Mouse (Mus musculus): ENCODE data around the gene Cep70. TPM values are rescaled to one million over a fixed set of nuclear protein-coding genes. Genes with fewer than 3 reads are reported as not detected.

Gene Cep70
- 100 to 1,000 TPM in 5 of 26 experiments, 10 to 100 TPM in 21; 21.2 to 112 (median 72.9) TPM for total RNA-seq (2018; cell fraction: chromatin; rRNA removed)
- total RNA-seq (2018; cell fraction: cytosol; rRNA removed): 10 to 100 TPM in 19 of 26 experiments, 1 to 10 TPM in 7; 6.4 to 14.3 (median 10.7) TPM
- total RNA-seq (2018; cell fraction: nucleus; rRNA removed): 10 to 100 TPM; 17.3 to 68.1 (median 37.4) TPM
- 10.3 to 14.1 TPM (median 11.1 TPM) in 3 replicates for polyA plus RNA-seq (2018)

GRCm38 (mm10) chr9:99243190-99243894 is at the start of gene Cep70:
Cep70 (plus strand) TSS chr9:99243367.
- WGBS (ENCODE audit: missing documents): under 1% methylated on average over 66 of the region's 66 CpGs

GRCm38 (mm10) chr9:99212643-99213042 is 30.5 kb upstream of the Cep70 start:
- peak overlapping the region; percentile 58 for H3K27ac ChIP-seq
- H3K4me3 ChIP-seq (ENCODE audit: inconsistent target): no peak overlapping the region
- H3K36me3 ChIP-seq (ENCODE audit: inconsistent target): no peaks in the 10 kb centered on the region
- 11% methylated on average over 2 of the region's 2 CpGs for WGBS (ENCODE audit: missing documents)
- no peaks in the 10 kb centered on the region for H3K79me2 ChIP-seq (ENCODE audit: inconsistent target)

More at GRCm38 (mm10) chr9:99243190-99243894, at the start of gene Cep70:
- Histone ChIP-seq H3K36me3 (ENCODE audit: inconsistent target) (no peaks in the 10 kb centered on the region; the same call in 1 of the 2 replicates), H3K79me2 (ENCODE audit: inconsistent target) (peaks cover 20% of the 10 kb centered on the region), H3K4me3 (ENCODE audit: inconsistent target) (peak within 1 kb of the TSS; percentile 90), H3K27ac (peak within 1 kb of the TSS; percentile 55)

- Histone ChIP-seq H3K27ac (no peak overlapping the region), H3K4me3 (ENCODE audit: inconsistent target) (no peak overlapping the region), H3K36me3 (ENCODE audit: inconsistent target) (no peaks in the 10 kb centered on the region), H3K79me2 (ENCODE audit: inconsistent target) (no peaks in the 10 kb centered on the region)
- 29% methylated on average over 2 of the region's 2 CpGs for WGBS (ENCODE audit: missing documents)
Measured at GRCm38 (mm10) chr9:99216182-99216581, 27.0 kb upstream of the Cep70 start.

DNA sequence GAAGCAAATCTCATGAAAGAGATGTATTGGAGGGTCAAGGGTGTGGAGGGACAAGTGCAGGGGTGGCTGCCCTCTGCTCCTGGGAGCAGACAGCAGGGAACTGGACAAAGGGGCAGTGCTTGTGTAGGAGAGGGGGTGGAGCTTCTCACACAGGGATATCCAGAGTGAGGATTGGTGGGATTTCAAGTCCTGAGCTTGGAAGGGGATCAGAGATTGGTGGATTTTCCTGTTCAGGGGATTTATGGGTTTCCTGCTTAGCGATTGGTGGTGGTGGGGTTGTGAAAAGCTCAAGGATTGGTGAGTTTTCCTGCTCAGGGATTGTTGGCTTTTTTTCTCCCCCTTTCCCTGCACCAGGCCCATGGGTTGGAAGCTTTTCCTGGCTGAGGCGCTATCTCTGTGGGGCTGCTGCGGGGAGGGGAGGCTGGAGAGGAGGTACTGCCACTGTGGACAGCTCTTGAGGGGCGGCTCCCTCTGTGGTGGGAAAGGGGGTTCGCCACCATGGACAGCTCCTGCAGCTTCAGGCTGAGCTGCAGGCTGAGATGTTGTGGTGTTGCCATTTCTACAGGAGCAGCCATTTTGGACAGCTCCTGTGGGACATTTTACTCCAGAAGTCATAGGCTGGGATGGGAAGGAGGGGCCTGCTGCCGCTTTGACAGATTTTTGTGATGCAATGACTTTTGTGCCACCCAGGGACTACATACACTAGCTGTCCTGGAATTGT is 25.0 kb upstream of the Cep70 start:
- Histone ChIP-seq H3K79me2 (ENCODE audit: inconsistent target) (no peaks in the 10 kb centered on the region), H3K4me3 (ENCODE audit: inconsistent target) (no peak overlapping the region), H3K36me3 (ENCODE audit: inconsistent target) (no peaks in the 10 kb centered on the region), H3K27ac (no peak overlapping the region)
- WGBS (ENCODE audit: missing documents): 34% methylated on average over 6 of the region's 6 CpGs

GRCm38 (mm10) chr9:99221636-99222035 is 21.5 kb upstream of the Cep70 start:
- WGBS (ENCODE audit: missing documents): 91% methylated on average over 4 of the region's 4 CpGs
- Histone ChIP-seq H3K27ac (no peak overlapping the region), H3K36me3 (ENCODE audit: inconsistent target) (no peaks in the 10 kb centered on the region), H3K79me2 (ENCODE audit: inconsistent target) (no peaks in the 10 kb centered on the region), H3K4me3 (ENCODE audit: inconsistent target) (no peak overlapping the region)

GRCm38 (mm10) chr9:99224583-99224982 is 18.6 kb upstream of the Cep70 start:
- no peaks in the 10 kb centered on the region for H3K79me2 ChIP-seq (ENCODE audit: inconsistent target)
- no peak overlapping the region for H3K27ac ChIP-seq
- no peak overlapping the region for H3K4me3 ChIP-seq (ENCODE audit: inconsistent target)
- H3K36me3 ChIP-seq (ENCODE audit: inconsistent target): no peaks in the 10 kb centered on the region
- 70% methylated on average over 3 of the region's 3 CpGs for WGBS (ENCODE audit: missing documents)

- Histone ChIP-seq H3K4me3 (ENCODE audit: inconsistent target) (no peak overlapping the region), H3K79me2 (ENCODE audit: inconsistent target) (no peaks in the 10 kb centered on the region), H3K36me3 (ENCODE audit: inconsistent target) (no peaks in the 10 kb centered on the region), H3K27ac (no peak overlapping the region)
- 45% methylated on average over 14 of the region's 14 CpGs for WGBS (ENCODE audit: missing documents)
Measured at GRCm38 (mm10) chr9:99229450-99229849, 13.7 kb upstream of the Cep70 start.

DNA sequence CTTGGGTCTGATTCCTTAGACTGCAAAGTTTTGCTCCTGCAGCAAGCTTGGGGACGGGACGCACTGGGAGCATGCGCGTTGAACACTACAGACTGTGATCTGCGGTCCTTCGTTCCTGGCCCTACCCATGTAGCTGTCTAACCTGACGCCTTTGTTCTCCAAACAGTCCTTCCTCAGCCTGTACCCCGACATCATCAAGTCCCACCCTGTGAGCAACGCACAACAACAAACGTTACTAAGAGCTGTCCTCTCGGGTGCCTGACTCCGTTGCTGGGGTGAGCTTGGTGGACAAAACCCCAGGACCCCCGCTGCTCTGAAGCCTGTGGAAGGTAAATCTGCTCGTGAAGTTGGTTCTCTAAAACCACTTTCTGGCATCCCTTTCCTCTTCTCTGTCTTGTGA is 6.0 kb upstream of the Cep70 start, which contains the start of gene Faiml:
Gene Faiml, minus strand, starts transcription at position 101 of the 400 bp plus-strand sequence.
- Histone ChIP-seq H3K36me3 (ENCODE audit: inconsistent target) (no peaks in the 10 kb centered on the region), H3K4me3 (ENCODE audit: inconsistent target) (no peak within 1 kb of the TSS), H3K27ac (no peak within 1 kb of the TSS), H3K79me2 (ENCODE audit: inconsistent target) (no peaks in the 10 kb centered on the region)
- WGBS (ENCODE audit: missing documents): 95% methylated on average over 14 of the region's 14 CpGs

DNA sequence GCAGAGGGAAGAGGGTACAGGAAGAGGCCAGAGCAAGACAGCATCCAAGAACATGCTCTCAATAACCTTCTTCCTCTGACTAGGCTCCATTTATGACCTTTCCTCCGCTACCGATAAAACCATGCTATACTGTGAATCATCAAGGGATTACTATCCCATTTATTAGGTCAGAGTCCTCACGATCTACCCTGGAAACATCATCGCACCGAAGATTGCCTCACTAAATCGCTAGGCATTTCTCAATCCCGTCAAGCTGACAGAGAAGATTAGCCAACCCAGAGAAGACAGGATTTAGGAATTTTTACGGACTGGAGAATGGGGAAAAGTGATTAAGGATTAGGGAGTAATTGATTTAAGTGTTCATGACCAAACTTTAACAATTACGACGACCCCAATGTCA is 4.9 kb upstream of the Cep70 start:
- Histone ChIP-seq H3K36me3 (ENCODE audit: inconsistent target) (no peaks in the 10 kb centered on the region), H3K79me2 (ENCODE audit: inconsistent target) (no peaks in the 10 kb centered on the region), H3K27ac (no peak overlapping the region), H3K4me3 (ENCODE audit: inconsistent target) (no peak overlapping the region)
- WGBS (ENCODE audit: missing documents): 93% methylated on average over 10 of the region's 10 CpGs

- WGBS (ENCODE audit: missing documents): 80% methylated on average over 1 of the region's 1 CpGs
- H3K4me3 ChIP-seq (ENCODE audit: inconsistent target): no peak overlapping the region
- no peak overlapping the region for H3K27ac ChIP-seq
- no peaks in the 10 kb centered on the region for H3K36me3 ChIP-seq (ENCODE audit: inconsistent target)
- H3K79me2 ChIP-seq (ENCODE audit: inconsistent target): peaks cover 8% of the 10 kb centered on the region
Measured at GRCm38 (mm10) chr9:99239256-99239655, 3.9 kb upstream of the Cep70 start.

GRCm38 (mm10) chr9:99240571-99240970 is 2.6 kb upstream of the Cep70 start:
- Histone ChIP-seq H3K79me2 (ENCODE audit: inconsistent target) (peaks cover 20% of the 10 kb centered on the region), H3K27ac (peak overlapping the region; percentile 25; the same call in 1 of the 2 replicates)
- WGBS (ENCODE audit: missing documents): 9% methylated on average over 5 of the region's 5 CpGs

DNA sequence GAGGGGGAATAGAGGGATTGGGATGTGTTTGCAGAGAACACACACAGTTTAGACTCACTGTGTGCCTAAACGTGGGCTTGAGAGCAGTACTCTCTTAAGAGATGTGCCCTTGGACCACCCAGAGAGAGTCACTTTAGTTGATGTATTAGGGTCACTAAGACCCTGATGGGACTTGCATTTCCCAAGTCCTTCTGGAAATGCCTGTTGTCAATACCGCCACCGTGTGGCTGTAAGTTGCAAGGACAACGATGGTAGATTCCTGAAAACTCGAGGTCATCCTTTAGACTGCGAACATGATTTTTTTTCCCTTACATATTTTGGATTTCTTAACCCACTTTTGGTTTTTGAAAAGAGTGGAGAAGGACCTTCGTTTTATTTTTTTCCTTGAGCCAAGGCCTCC is 1.1 kb upstream of the Cep70 start:
- no peaks in the 10 kb centered on the region; the same call in 1 of the 2 replicates for H3K36me3 ChIP-seq (ENCODE audit: inconsistent target)
- no peak overlapping the region for H3K4me3 ChIP-seq (ENCODE audit: inconsistent target)
- peaks cover 20% of the 10 kb centered on the region for H3K79me2 ChIP-seq (ENCODE audit: inconsistent target)
- no peak overlapping the region for H3K27ac ChIP-seq
- WGBS (ENCODE audit: missing documents): 4% methylated on average over 7 of the region's 7 CpGs

More at GRCm38 (mm10) chr9:99240571-99240970, 2.6 kb upstream of the Cep70 start:
- no peaks in the 10 kb centered on the region for H3K36me3 ChIP-seq (ENCODE audit: inconsistent target)
- H3K4me3 ChIP-seq (ENCODE audit: inconsistent target): no peak overlapping the region

- Histone ChIP-seq H3K4me3 (ENCODE audit: inconsistent target) (peak overlapping the region; percentile 49), H3K27ac (peak overlapping the region; percentile 55), H3K36me3 (ENCODE audit: inconsistent target) (no peaks in the 10 kb centered on the region; the same call in 1 of the 2 replicates), H3K79me2 (ENCODE audit: inconsistent target) (peaks cover 20% of the 10 kb centered on the region)
- 4% methylated on average over 17 of the region's 17 CpGs for WGBS (ENCODE audit: missing documents)
Measured at GRCm38 (mm10) chr9:99242533-99243189, 506 bp upstream of the Cep70 start.

GRCm38 (mm10) chr9:99243895-99244293 is 727 bp downstream of the Cep70 start:
- Histone ChIP-seq H3K36me3 (ENCODE audit: inconsistent target) (no peaks in the 10 kb centered on the region; the same call in 1 of the 2 replicates), H3K4me3 (ENCODE audit: inconsistent target) (peak overlapping the region; percentile 90), H3K79me2 (ENCODE audit: inconsistent target) (peaks cover 20% of the 10 kb centered on the region), H3K27ac (peak overlapping the region; percentile 36)
- 11% methylated on average over 10 of the region's 10 CpGs for WGBS (ENCODE audit: missing documents)
